Mouse (Mus musculus) gastrocnemius, postnatal 4 days (tissue): ENCODE measurements at regions not wholly inside any gene's neighbourhood (a gene's known extent, or its start where the extent isn't known, plus 50 kb on each side); places are given as distances from the start of the nearest gene placed in this dataset.

Experiments used
- DNase-seq, 2 experiments: peaks; one replicate each; pipeline ENCODE4 v3.0.0; 2021 to 2022; ENCODE audit warnings: low spot score in 2 of 2, mixed read lengths in 2 of 2

- no peak for DNase-seq
Measured at GRCm38 (mm10) chr9:101458306-101458946, 206.8 kb upstream of the Ppp2r3a start.

GRCm38 (mm10) chr9:101446316-101446715, 194.7 kb upstream of the Ppp2r3a start:
- DNase-seq: no peak

- peak in 1 of 2 experiments; percentile 19 for DNase-seq
Measured at GRCm38 (mm10) chr9:101445764-101446163, 194.2 kb upstream of the Ppp2r3a start.

- no peak for DNase-seq
Measured at GRCm38 (mm10) chr9:101445293-101445692, 193.7 kb upstream of the Ppp2r3a start.

- no peak for DNase-seq
Measured at GRCm38 (mm10) chr9:101439856-101440255, 188.3 kb upstream of the Ppp2r3a start.

- DNase-seq: no peak
Measured at GRCm38 (mm10) chr9:101438564-101439180, 187.1 kb upstream of the Ppp2r3a start.

- no peak for DNase-seq
Measured at GRCm38 (mm10) chr9:101424974-101425670, 173.5 kb upstream of the Ppp2r3a start.

GRCm38 (mm10) chr9:101423041-101423440, 171.4 kb upstream of the Ppp2r3a start:
- no peak for DNase-seq

GRCm38 (mm10) chr9:101422006-101422405, 170.4 kb upstream of the Ppp2r3a start:
- no peak for DNase-seq

GRCm38 (mm10) chr9:101421136-101421535, 169.5 kb upstream of the Ppp2r3a start:
- no peak for DNase-seq

GRCm38 (mm10) chr9:101420181-101420580, 168.6 kb upstream of the Ppp2r3a start:
- DNase-seq: no peak

- no peak for DNase-seq
Measured at GRCm38 (mm10) chr9:101417660-101418059, 166.1 kb upstream of the Ppp2r3a start.

- no peak for DNase-seq
Measured at GRCm38 (mm10) chr9:101416321-101416720, 164.7 kb upstream of the Ppp2r3a start.

- peak in 1 of 2 experiments; percentile 34 for DNase-seq
Measured at GRCm38 (mm10) chr9:101413071-101413633, 161.6 kb upstream of the Ppp2r3a start.

- DNase-seq: no peak
Measured at GRCm38 (mm10) chr9:101411951-101412350, 160.4 kb upstream of the Ppp2r3a start.

GRCm38 (mm10) chr9:101411532-101411880, 159.9 kb upstream of the Ppp2r3a start:
- no peak for DNase-seq

- DNase-seq: no peak
Measured at GRCm38 (mm10) chr9:101410783-101411531, 159.4 kb upstream of the Ppp2r3a start.

- no peak for DNase-seq
Measured at GRCm38 (mm10) chr9:101410348-101410747, 158.8 kb upstream of the Ppp2r3a start.

- no peak for DNase-seq
Measured at GRCm38 (mm10) chr9:101408116-101408515, 156.5 kb upstream of the Ppp2r3a start.

GRCm38 (mm10) chr9:101407141-101407540, 155.5 kb upstream of the Ppp2r3a start:
- DNase-seq: no peak

- no peak for DNase-seq
Measured at GRCm38 (mm10) chr9:101404441-101405081, 153.0 kb upstream of the Ppp2r3a start.
